8 mouse cellular contexts compared by ENCODE assay signal in the genomic region with DNA sequence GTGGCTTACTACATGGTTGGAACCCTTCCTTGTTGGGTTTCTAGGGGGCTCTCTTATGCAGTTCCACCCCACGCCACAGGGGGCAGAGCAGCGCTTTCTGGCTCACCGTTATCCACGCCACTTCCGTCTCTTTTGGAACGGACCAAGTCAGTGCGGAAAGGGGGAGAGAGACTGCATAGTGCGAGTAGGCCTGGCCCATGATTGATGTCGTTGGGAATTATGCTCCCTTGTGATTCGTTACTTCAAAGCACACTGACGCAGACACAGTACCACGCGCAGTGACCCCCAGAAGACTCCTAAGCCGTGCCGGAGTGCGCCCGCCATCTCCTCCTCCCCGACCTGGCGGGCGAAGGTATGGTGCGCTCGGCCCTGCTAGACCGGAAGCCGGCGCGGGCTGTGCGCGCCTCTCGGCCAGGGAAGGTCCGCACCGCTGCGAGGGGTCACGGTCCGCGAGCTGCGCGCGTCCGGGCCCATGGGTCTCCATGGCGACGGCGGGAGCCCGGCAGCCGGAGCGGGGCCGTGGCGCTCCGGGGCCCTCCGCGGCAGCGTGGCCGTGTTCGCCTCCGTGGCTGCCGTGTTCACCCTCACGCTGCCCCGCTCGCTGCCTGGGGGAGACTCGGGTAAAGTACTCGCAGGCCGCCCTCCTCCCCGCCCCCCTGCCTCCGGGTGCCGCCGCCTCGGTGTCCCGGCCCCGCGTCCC. TPM values are rescaled to one million over a fixed set of nuclear protein-coding genes. Genes with fewer than 3 reads are reported as not detected.
DNase-seq lines count a peak whose midpoint lies in the region; ATAC-seq lines count a peak whose summit lies in the region.

A gene (plus strand): TSS at position 141 of the 700 bp plus-strand sequence.

- peak; percentile 93 for DNase-seq in adipocyte (ENCODE audit: low spot score)
- peak; percentile 95 for DNase-seq in embryo, embryonic 10 days (ENCODE audit: low spot score)
- peak; percentile 95 for DNase-seq in gastrocnemius, postnatal 10 days
- DNase-seq in induced T-regulatory cell, adult 2 months (ENCODE audit: low read depth): peak; percentile 97
- peak; percentile 79 to 94 for DNase-seq in left cerebral cortex, adult 9 months (ENCODE audit: low spot score in 2 of 2)
- DNase-seq in right cerebral cortex, postnatal 14 days: peak; percentile 95
- peak; percentile 84 to 88 for DNase-seq in urinary bladder, postnatal 36 days (ENCODE audit: low spot score in 2 of 2)

- ATAC-seq in megakaryocyte progenitor cell, adult 5-6 weeks (replicated peaks; ENCODE audit: poor library complexity): peak; percentile 85

RNA-seq across cellular contexts. Expression of the gene that starts here (rescaled TPM):
- 10 to 100 TPM in 1 of 2 experiments, 1 to 10 TPM in 1; 9.4 to 12.9 TPM for total RNA-seq in gastrocnemius, postnatal 10 days (2021)
- 16.4 and 24.7 TPM in 2 replicates for total RNA-seq in megakaryocyte progenitor cell, adult 5-6 weeks (2015)
- 17.8 and 19.7 TPM in 2 replicates for total RNA-seq in megakaryocyte progenitor cell, adult 5-6 weeks (2017)

Comparison
In these comparisons a context has a peak if more than half of its experiments do, and no peak if none do; other contexts are left out.
1. Peak in every context shown above with its lines: DNase-seq and ATAC-seq.